Mouse (Mus musculus): Measurements from ENCODE around the gene Olfr1320. TPM values are rescaled to one million over a fixed set of nuclear protein-coding genes. Genes with fewer than 3 reads are reported as not detected.
"Not testable (repeated sequence)": the region's sequence is repeated elsewhere in the genome, so short reads cannot be mapped to it uniquely, and the experiment has no call there.

Gene Olfr1320
- not detected in 2 replicates for polyA plus RNA-seq (2011; ENCODE audit: insufficient read depth, insufficient read length, low replicate concordance, missing spikeins)

DNA sequence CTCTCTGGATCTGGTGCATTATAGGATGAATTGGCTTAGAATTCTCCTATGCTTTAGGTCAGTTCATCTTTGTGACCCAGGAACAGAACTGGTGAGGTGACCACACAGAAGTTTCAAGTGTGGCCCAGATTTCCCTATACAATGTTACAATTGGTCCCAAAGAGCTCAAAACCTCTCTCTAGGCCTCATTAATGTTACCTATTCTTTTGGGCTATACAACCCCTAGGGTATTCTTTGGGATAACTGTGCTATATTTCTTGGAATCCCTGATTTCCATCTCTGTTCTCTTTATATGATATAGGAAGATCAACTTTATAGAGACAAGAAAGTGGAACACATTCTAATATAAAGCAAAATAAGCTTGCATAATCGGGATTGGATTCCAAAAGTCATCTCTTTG lies at the start of gene Olfr1320:
TSS of gene Olfr1320 (plus strand) at position 301 of the 400 bp plus-strand sequence.
- Histone ChIP-seq H3K4me1 (ENCODE audit: control insufficient read depth, insufficient read depth, low read length) (no peaks in the 10 kb centered on the region), H3K4me3 (replicated peaks; ENCODE audit: control insufficient read depth, low read depth, low read length) (no peak within 1 kb of the TSS), H3K27ac (ENCODE audit: control insufficient read depth, insufficient read depth, low read depth, low read length, poor library complexity) (no peak within 1 kb of the TSS)
- TF ChIP-seq CTCF (IDR thresholded peaks at IDR 0.05; ENCODE audit: control insufficient read depth, insufficient read depth, low read length) (no peak), POLR2A (IDR thresholded peaks at IDR 0.05; ENCODE audit: borderline replicate concordance, control insufficient read depth, low read depth, low read length) (no peak)
- 65% methylated on average over 1 of the region's 1 CpGs for WGBS

DNA sequence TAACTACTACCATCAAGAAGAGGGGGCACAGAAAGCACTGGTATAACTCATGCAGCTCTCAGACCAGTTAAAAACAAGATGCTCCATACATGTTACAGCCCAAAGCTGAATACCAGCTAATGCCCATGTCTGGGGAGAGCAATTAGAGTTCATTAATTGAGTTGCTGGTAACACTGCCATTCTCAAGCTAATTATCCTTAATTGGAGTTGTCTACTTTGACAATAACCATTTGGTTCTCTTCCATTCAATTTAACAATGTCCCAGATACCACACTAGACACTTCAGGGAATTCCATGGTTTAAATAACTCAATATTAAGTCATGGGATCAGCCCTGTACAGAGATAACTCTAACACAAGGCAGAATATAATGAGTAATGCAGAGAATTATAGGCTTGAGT lies 44.6 kb upstream of the Olfr1320 start:
- Histone ChIP-seq H3K4me1 (ENCODE audit: control insufficient read depth, insufficient read depth, low read length) (no peaks in the 10 kb centered on the region), H3K27ac (ENCODE audit: control insufficient read depth, insufficient read depth, low read depth, low read length, poor library complexity) (no peak overlapping the region), H3K4me3 (replicated peaks; ENCODE audit: control insufficient read depth, low read depth, low read length) (no peak overlapping the region)
- TF ChIP-seq POLR2A (IDR thresholded peaks at IDR 0.05; ENCODE audit: borderline replicate concordance, control insufficient read depth, low read depth, low read length) (no peak), CTCF (IDR thresholded peaks at IDR 0.05; ENCODE audit: control insufficient read depth, insufficient read depth, low read length) (no peak)

DNA sequence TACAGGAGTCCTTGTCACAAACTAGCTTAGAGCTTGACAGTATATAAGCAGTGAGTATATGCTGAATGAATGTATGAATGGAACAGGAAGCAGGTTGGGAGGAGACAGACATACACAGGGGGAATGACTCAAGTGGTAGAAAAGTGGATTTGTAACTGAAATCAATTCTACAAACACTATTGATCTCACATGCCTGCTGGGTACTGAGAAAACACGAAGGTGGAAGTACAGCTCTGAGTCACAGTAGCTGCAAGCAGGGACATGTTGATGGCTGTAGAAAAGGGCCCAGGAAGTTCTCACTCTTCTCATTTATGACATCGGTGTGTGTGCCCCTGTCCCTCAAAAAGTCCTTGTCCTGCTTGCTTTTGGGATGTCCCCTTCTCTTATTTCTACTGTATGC lies 40.9 kb upstream of the Olfr1320 start:
- H3K4me3 ChIP-seq (replicated peaks; ENCODE audit: control insufficient read depth, low read depth, low read length), result no peak overlapping the region
- 54% methylated on average over 2 of the region's 2 CpGs for WGBS
- TF ChIP-seq POLR2A (IDR thresholded peaks at IDR 0.05; ENCODE audit: borderline replicate concordance, control insufficient read depth, low read depth, low read length) (no peak), CTCF (IDR thresholded peaks at IDR 0.05; ENCODE audit: control insufficient read depth, insufficient read depth, low read length) (no peak)
- H3K27ac ChIP-seq (ENCODE audit: control insufficient read depth, insufficient read depth, low read depth, low read length, poor library complexity), result no peak overlapping the region
- no peaks in the 10 kb centered on the region for H3K4me1 ChIP-seq (ENCODE audit: control insufficient read depth, insufficient read depth, low read length)

DNA sequence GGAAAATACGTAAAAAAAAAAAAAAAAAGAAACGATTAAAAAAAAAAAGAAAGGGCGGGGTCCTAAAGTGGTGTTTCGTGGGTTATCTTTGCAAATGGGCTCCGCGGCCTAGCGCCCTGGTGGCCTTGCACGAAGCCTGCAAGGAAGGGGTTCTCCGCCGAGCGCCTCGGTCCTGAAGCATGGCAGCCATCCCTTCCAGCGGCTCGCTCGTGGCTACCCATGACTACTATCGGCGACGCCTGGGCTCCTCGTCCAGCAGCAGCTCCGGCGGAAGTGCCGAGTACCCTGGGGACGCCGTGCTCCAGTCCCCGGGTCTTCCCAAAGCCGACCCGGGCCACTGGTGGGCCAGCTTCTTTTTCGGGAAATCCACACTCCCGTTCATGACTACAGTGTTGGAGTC lies 11.4 kb upstream of the Olfr1320 start:
- not testable (repeated sequence) for H3K4me1 ChIP-seq (ENCODE audit: control insufficient read depth, insufficient read depth, low read length); H3K4me3 ChIP-seq (replicated peaks; ENCODE audit: control insufficient read depth, low read depth, low read length); H3K27ac ChIP-seq (ENCODE audit: control insufficient read depth, insufficient read depth, low read depth, low read length, poor library complexity)
- 80% methylated on average over 28 of the region's 29 CpGs for WGBS

Other genes with a start within 250 kb of the Olfr1320 start
- gene Arhgap36, start 208.4 kb upstream of the Olfr1320 start, polyA plus RNA-seq (2011; ENCODE audit: insufficient read depth, insufficient read length, low replicate concordance, missing spikeins), result not detected in 2 replicates
- not detected in 2 replicates for gene Olfr1321, start 62.7 kb downstream of the Olfr1320 start, polyA plus RNA-seq (2011; ENCODE audit: insufficient read depth, insufficient read length, low replicate concordance, missing spikeins)
- gene Igsf1, start 125.4 kb downstream of the Olfr1320 start, polyA plus RNA-seq (2011; ENCODE audit: insufficient read depth, insufficient read length, low replicate concordance, missing spikeins), result not detected in 2 replicates
- 0.25 TPM in 1 of 2 replicates, not detected in the other for gene Olfr1322, start 219.2 kb downstream of the Olfr1320 start, polyA plus RNA-seq (2011; ENCODE audit: insufficient read depth, insufficient read length, low replicate concordance, missing spikeins)

All from bone marrow, adult 2 months (tissue).